Comparison of ENCODE assay signal across 15 mouse cellular contexts in genomic region chr5:9106806-9107205, GRCm38 (mm10). TPM values are rescaled to one million over a fixed set of nuclear protein-coding genes. Genes with fewer than 3 reads are reported as not detected.
DNase-seq lines count a peak whose midpoint lies in the region; ATAC-seq and TF ChIP-seq lines count a peak whose summit lies in the region.
"Had no signal": no experiment of that assay in that cellular context is flagged by ENCODE, and none has a peak within 500 bp of the region (broad histone marks: within the 10 kb centered on the region; RNA-seq: fewer than 3 reads in every experiment).

No protein-coding gene starts in this region.

- TF ChIP-seq EP300 in lung, postnatal 0 days (IDR thresholded peaks at IDR 0.05), result no peak

- intact Hi-C loops in left cerebral cortex, postnatal 4 days (cut with DNase I), result no loop called here

- no peaks in the 10 kb centered on the region for H3K36me3 ChIP-seq in kidney, embryonic 16.5 days (ENCODE audit: insufficient read depth, low read length)
- no peaks in the 10 kb centered on the region for H3K36me3 ChIP-seq in lung, postnatal 0 days (ENCODE audit: insufficient read depth, low read length)
- H3K36me3 ChIP-seq: embryonic facial prominence, embryonic 10.5 days; G1E; hindbrain, embryonic 15.5 days had no signal

- no peak overlapping the region for H3K4me3 ChIP-seq in kidney, embryonic 16.5 days (ENCODE audit: low read length)
- H3K4me3 ChIP-seq in lung, postnatal 0 days (ENCODE audit: low read depth, low read length), result no peak overlapping the region
- H3K4me3 ChIP-seq in brown adipose tissue, adult 24 weeks (ENCODE audit: insufficient read depth, low read depth, low read length), result no peak overlapping the region
- H3K4me3 ChIP-seq: embryonic facial prominence, embryonic 10.5 days; hindbrain, embryonic 15.5 days; megakaryocyte, embryonic 14.5 days had no signal

- WGBS in kidney, embryonic 16.5 days, result 78% methylated on average over 6 of the region's 6 CpGs
- WGBS in lung, postnatal 0 days, result 18% methylated on average over 6 of the region's 6 CpGs

- no peak for ATAC-seq in kidney, embryonic 16.5 days (ENCODE audit: low FRiP score, low TSS enrichment)
- no peak for ATAC-seq in lung, postnatal 0 days

- H3K27ac ChIP-seq in kidney, embryonic 16.5 days (ENCODE audit: low read length), result no peak overlapping the region
- peak overlapping the region; percentile 85 for H3K27ac ChIP-seq in lung, postnatal 0 days (ENCODE audit: low read length)
- H3K27ac ChIP-seq in brown adipose tissue, adult 24 weeks (replicated peaks; ENCODE audit: low read depth, low read length), result peak overlapping the region; percentile 46
- H3K27ac ChIP-seq: embryonic facial prominence, embryonic 10.5 days; hindbrain, embryonic 15.5 days had no signal

- H3K27me3 ChIP-seq in kidney, embryonic 16.5 days (ENCODE audit: insufficient read depth, low read length), result no peaks in the 10 kb centered on the region
- no peaks in the 10 kb centered on the region for H3K27me3 ChIP-seq in lung, postnatal 0 days (replicated peaks; ENCODE audit: insufficient read depth, low read length)
- H3K27me3 ChIP-seq: hindbrain, embryonic 15.5 days had no signal

- peaks cover 7% of the 10 kb centered on the region; the same call in 1 of the 2 replicates for H3K4me1 ChIP-seq in kidney, embryonic 16.5 days (ENCODE audit: insufficient read depth, low read length)
- H3K4me1 ChIP-seq in lung, postnatal 0 days (ENCODE audit: insufficient read depth, low read depth, low read length), result peaks cover 15% of the 10 kb centered on the region
- H3K4me1 ChIP-seq in brown adipose tissue, adult 24 weeks (ENCODE audit: control insufficient read depth, insufficient read depth, insufficient read length, low read length), result peaks cover 12% of the 10 kb centered on the region
- H3K4me1 ChIP-seq: hindbrain, embryonic 15.5 days had no signal

- no peak overlapping the region for H3K9ac ChIP-seq in kidney, embryonic 16.5 days (replicated peaks; ENCODE audit: low read length)
- H3K9ac ChIP-seq in lung, postnatal 0 days (replicated peaks; ENCODE audit: low read depth), result no peak overlapping the region
- H3K9ac ChIP-seq: hindbrain, embryonic 15.5 days had no signal

- peak; percentile 57 for DNase-seq in kidney, adult 11 months
- DNase-seq in lung, postnatal 0 days (ENCODE audit: low spot score), result no peak
- DNase-seq in lung, postnatal 10 days, result no peak
- no peak for DNase-seq in cerebellum, adult 11-12 months
- DNase-seq in layer of hippocampus, postnatal 10 days (ENCODE audit: low spot score in 2 of 2), result no peak
- DNase-seq in left cerebral cortex, postnatal 4 days, result no peak
- DNase-seq: cerebellum, postnatal 14 days; heart, postnatal 14 days; liver had no signal

- H3K4me2 ChIP-seq in kidney, embryonic 16.5 days (replicated peaks; ENCODE audit: low read depth, low read length), result no peak overlapping the region
- H3K4me2 ChIP-seq in lung, postnatal 0 days (replicated peaks; ENCODE audit: low read depth, low read length), result peak overlapping the region; percentile 34
- H3K4me2 ChIP-seq: hindbrain, embryonic 15.5 days had no signal

- TF ChIP-seq CTCF in lung, postnatal 0 days (IDR thresholded peaks at IDR 0.05), result 0 out of 2 replicates have a peak, but pooled peaks have one; percentile 7

- H3K9me3 ChIP-seq in kidney, embryonic 16.5 days (ENCODE audit: low read length), result no peaks in the 10 kb centered on the region
- no peaks in the 10 kb centered on the region for H3K9me3 ChIP-seq in lung, postnatal 0 days (ENCODE audit: low read length)
- H3K9me3 ChIP-seq: embryonic facial prominence, embryonic 10.5 days; G1E; hindbrain, embryonic 15.5 days; megakaryocyte, embryonic 14.5 days had no signal

RNA-seq across cellular contexts. Expression of gene Tmem243, which starts 6.3 kb away (rescaled TPM):
- polyA plus RNA-seq in kidney, embryonic 16.5 days (2015; fragmentation: Nextera tagmentation; extraction: Ambion mirVana), result 11.6 and 18.6 TPM in 2 replicates
- 407 and 422 TPM in 2 replicates for polyA plus RNA-seq in lung, postnatal 0 days (2015; fragmentation: Nextera tagmentation; extraction: Ambion mirVana)
- 73.7 and 92.2 TPM in 2 replicates for polyA plus RNA-seq in brown adipose tissue, adult 24 weeks (2012; ENCODE audit: insufficient read depth, insufficient read length, missing spikeins)
- 1 to 10 TPM; 6.7 to 6.8 TPM for total RNA-seq in layer of hippocampus, postnatal 10 days (2021)
- total RNA-seq in left cerebral cortex, postnatal 4 days (2021), result 1 to 10 TPM; 3.5 to 3.9 TPM

RNA-seq across cellular contexts. Expression of gene Dmtf1, which starts 54.8 kb away (rescaled TPM):
- polyA plus RNA-seq in kidney, embryonic 16.5 days (2015; fragmentation: Nextera tagmentation; extraction: Ambion mirVana), result 43.9 and 48.9 TPM in 2 replicates
- 33.3 and 37.7 TPM in 2 replicates for polyA plus RNA-seq in lung, postnatal 0 days (2015; fragmentation: Nextera tagmentation; extraction: Ambion mirVana)
- polyA plus RNA-seq in brown adipose tissue, adult 24 weeks (2012; ENCODE audit: insufficient read depth, insufficient read length, missing spikeins), result 9.7 and 15.1 TPM in 2 replicates
- total RNA-seq in layer of hippocampus, postnatal 10 days (2021), result 10 to 100 TPM; 46.2 to 47.2 TPM
- total RNA-seq in left cerebral cortex, postnatal 4 days (2021), result 10 to 100 TPM; 52.7 to 58.7 TPM
